Mouse (Mus musculus) urinary bladder, postnatal 14 days (tissue): ENCODE results near the gene Arhgef25.

Source experiments
- DNase-seq: peaks from one replicate; pipeline ENCODE4 v3.0.0; 2021; ENCODE audit warnings: low spot score

Arhgef25 gene

DNA sequence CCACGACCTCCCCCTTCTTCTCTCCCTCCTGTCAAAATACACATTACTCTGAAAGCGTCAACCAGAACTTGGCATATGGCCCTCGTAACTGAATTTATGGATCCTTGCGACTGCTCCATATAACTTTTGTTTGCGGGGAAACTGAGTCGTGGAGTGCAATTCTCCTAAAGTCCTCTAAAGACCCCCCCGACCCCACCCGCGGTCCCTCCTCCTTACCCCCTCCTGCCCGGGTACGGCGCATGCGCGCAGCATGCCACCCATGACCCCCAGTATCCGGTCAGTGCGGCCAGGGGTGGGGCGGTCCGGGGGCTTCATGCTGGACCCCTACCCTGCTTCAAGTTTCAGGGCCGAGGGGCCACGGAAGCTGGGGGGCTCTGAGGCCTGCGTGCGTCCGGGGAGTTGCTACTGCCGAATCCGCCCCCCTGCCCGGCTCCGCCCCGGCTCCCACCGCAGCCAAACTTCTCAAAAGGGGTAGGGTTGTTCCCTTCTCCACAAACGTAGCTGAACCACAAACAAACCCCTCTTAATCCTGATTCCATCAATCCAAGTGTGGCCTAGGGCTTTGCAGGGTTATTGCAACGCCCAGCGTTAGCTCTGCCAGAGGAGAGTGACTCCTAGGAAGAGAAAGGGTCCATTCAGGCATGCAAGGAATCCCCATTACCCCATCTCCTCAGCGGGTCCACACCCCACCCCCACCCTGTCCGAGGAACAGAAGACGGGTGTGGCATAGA lies at the start of gene Arhgef25:
Arhgef25 (minus strand) TSS at position 433 of the 731 bp plus-strand sequence.
- DNase-seq, result peak; percentile 71

DNA sequence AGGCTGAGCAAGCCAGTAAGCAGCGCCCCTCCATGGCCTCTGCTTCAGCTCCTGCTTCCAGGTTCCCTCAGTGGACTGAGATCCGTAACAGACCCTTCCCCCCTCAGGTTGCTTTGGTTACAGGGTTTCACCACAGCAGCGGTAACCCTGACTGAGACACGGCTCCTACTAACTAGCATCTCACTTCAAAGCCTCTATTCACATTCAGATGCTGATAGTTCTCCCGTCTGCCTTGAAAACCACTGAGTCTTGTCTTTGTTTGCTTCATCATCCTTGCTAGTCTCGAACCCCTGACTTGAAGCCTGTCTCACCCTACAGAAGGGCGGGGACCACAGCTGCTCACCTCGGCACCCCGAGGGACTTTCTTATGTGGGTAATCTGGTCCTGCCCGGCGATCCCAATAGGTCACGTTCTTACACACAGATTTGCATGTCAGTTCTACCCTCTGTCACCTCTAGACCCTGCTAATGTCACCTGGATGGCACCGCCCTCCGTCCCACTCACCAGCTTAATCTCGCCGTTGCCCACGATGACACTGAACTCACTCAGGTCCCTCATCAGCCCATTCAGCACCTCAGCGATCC lies 48.5 kb upstream of the Arhgef25 start:
- no peak for DNase-seq

DNA sequence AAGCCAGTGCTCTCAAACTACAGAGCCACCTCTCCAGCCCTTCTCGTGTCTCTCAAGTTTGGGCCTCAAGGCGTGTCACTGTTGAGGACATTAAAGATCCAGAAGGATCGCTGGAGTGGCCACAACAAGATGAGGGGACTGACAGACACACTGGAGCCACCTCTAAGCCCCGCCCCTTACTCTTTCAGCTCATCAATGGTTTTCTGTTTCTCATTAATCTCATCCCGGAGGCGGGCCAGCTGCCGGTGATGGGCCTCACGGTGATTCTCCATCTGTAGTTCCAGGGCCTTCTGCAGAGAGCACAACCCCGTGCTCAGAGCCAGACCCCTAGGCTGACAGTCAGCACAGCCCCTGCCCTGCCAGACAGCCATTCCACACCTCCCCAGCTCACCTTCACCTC lies 46.7 kb upstream of the Arhgef25 start:
- no peak for DNase-seq

DNA sequence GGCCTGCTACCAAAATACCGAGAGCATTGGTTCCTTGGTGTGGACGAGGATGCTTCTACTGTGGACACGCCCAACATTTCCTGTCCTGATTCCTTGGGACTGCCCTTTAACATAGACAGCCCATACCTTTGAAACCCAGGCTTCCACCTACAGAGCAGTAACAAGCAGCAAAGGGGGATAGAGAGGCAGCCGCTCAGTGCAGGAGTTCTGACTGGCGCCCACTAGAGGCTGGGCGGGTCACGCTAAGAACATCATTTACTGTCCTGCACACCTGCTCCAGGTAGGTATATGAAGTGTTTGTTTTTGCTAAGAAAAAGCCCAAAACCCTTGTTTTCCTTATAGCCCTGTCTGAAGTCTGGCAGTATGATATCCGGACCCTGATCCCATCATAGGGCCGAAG lies 43.3 kb upstream of the Arhgef25 start:
- no peak for DNase-seq

DNA sequence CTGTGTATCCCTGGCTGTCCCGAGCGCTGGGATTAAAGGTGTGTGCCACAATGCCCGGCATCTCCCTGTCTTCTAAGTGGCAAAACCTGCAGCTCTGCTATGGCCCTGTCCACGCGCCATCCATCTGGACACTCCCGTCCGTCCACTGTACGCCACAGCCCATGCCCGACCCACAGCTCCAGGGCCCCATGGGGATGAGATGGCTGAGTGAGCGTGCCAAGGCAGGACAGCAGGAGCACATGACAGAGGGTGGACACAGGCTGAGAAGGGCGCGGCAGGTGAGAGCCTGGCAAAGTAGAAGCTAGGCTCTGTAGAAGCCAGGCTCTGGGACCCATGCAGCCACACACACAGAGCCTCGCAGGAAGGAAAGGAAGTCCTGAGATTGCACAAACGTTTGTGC lies 41.9 kb upstream of the Arhgef25 start:
- no peak for DNase-seq

DNA sequence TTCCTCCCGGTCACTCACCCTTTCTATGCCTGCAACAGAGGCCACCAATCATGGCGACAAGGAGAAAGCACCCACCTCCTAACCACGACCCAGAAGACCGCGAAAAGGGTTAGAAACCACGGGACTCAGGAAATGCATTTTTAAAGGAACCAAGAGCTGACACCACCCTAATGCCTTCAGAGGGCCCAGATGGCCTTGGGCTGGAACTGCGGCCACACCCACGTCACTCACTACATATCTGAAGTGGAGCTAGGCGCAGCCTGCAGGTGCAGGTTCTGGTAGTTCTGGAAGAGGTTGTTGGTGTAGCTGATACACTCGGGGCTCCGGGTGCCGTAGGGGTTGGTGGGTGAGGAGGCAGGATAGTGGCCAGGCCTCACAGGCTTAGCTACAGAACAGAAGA lies 40.8 kb upstream of the Arhgef25 start:
- DNase-seq, result no peak

DNA sequence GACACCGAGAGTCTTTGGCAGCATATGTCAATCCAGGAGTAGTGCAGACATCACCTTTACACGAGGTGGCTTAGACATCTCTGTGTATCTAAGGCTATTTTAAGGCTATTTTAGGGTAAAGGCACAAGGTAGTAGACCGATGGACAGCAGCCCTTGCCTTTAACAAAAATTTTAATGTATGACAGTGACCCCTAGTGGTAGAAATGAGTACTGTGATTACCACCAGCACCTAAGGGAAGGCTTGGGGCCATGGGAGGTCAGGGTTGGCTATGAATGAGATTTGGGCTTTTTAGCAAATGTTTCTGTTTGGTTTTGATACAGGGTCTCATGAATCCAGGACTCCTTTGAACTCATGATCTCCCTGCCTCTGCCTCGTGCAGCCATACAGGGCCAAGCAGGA lies 39.0 kb upstream of the Arhgef25 start:
- DNase-seq, result peak; percentile 28

DNA sequence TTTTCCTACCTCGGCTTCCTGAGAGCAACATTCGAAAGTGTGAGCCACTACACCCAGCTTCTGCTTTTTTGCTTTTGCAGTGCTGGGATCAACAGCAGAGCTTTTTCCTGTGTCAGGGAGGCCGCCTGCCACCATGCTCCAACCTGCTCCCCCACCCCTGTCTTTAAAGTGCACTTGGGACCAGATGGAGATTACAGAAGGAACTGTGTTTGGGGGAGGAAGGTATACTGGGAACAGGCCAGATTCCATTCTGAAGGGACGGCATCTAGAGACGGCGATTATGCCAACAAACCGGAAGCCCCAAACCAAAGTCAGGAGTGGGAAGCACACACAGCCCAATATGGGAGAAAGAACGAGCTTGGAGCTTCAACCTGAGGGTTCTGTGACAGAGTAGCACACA lies 37.3 kb upstream of the Arhgef25 start:
- no peak for DNase-seq

DNA sequence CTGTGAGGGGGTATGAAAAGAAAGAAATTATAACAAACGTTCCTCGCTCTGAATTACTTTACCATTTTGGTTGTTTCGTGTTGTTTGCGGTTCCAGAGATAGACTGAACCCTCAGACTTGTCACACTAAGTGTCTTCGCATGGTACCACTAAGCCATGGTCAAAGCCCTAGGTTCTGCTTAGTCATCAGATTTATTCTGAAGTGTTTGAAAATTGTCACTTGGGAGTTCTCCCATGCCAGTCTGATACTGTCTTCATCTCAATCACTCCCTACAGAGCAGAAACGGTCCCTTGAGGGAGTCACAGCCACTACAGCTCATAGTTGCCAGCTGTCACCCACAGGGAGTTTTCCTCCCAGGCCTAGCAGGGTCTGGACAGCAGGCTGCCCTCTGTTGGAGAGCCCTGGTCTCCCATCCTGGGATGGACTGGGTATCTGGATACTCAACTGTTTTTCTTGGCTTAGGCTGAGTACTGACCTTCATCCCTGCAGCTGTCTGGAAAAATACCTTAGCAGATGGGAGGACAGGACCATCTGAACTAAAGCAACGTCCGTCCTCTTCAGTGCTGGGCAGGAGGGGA lies 36.5 kb upstream of the Arhgef25 start:
- DNase-seq, result no peak

DNA sequence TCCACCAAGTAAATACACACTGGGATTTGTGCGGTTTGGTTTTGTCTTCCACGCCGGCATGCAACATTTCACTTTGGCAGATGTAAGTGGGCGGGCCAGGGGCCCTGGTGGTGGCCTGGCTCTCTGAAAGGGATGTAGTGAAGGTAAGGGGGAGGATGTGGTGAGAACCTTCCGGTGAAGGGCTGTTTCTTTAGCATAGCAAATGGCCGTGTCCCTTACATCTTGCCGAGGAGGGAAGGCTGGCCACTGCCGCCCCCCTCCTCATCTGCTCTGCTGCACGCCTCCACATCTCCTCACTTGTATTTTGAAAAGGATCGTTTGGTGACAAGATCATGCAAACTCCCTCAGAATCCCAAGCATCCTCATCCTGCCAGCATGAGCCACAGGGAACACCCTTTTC lies 35.8 kb upstream of the Arhgef25 start:
- no peak for DNase-seq

DNA sequence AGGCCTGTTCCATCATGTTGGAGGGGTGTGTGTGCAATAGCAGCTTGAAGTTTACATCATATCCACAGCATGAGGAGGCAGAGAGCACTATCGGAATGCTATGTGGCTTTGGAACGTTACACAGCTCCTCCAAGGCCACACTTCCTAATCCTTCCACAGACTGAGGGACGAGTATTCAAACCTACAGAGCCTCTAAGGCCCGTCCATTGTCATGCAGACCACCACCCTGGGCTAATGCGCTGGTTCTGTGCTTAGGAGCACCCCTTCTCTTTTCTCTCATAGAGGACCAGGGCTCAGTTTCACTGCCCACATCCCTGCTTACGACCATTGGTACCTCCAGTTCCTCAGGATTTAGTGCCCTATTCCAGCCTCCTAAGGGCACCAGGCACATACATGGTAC lies 35.3 kb upstream of the Arhgef25 start:
- DNase-seq, result no peak

DNA sequence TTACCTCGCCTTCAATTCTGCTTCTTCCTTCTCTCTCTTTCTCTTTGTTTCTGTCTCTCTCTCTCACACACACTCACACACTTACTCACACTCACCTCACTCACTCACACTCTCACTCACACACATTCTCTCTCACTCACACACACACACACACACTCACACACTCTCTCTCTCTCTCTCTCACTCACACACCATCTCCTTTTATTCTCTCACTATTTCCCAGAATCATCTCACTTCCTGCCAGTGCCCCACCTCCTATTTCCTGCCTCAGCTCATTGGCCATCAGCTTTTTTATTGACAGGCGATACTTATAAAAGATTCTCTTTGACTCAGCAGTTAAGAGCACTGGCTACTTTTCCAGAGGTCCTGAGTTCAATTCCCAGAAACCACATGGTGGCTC lies 28.5 kb upstream of the Arhgef25 start:
- no peak for DNase-seq

DNA sequence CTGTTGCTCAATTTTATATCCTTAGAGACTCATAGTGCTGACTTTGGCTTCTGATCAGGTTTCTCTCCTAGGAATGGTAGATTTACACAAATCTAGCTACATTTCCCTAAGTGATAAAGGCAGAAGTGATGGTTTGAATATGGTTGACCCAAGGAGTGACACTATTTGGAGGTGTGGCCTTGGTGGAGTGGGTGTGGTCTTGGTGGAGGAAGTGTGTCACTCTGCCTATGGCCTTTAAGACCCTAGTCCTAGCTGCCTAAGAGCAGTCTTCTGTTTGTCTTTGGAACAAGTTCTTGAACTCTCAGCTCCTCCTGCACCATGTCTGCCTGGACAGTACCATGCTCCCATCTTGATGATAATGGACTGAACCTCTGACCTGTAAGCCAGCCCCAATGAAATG lies 27.3 kb upstream of the Arhgef25 start:
- DNase-seq, result no peak

DNA sequence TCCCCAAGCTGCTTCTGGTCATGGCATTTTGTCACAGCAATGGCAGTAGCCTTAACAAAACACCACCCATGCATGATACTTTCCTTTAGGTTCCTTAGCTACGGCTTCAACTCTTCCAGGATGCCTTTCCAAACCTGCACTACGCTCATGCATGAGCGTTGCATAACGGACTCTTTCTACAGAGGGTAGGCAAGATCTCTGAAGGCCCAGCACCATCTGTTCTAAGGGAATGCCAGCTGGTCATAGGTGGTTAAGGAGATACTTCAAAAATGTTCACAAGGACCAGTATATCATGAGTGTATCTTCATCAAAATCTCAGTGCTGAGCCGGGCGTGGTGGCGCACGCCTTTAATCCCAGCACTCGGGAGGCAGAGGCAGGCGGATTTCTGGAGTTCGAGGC lies 26.6 kb upstream of the Arhgef25 start:
- no peak for DNase-seq

DNA sequence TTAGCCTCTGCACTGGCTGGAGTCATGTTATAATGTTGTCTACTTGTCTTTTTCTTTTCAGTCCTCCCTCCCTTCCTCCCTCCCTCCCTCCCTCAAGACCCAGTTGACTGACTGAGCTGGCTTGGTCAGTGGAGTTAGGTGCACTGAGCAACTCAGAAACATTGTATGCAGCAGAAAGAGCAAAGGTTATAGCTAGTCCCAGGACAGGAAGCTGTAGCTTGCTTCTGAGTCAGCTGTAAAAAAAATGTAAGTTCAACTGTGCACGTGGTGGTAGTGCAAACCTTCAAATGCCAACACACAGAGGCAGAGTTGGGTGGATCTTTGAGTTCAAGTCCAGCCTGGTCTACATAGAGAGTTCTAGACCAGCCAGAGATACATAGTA lies 24.5 kb upstream of the Arhgef25 start:
- DNase-seq, result no peak

DNA sequence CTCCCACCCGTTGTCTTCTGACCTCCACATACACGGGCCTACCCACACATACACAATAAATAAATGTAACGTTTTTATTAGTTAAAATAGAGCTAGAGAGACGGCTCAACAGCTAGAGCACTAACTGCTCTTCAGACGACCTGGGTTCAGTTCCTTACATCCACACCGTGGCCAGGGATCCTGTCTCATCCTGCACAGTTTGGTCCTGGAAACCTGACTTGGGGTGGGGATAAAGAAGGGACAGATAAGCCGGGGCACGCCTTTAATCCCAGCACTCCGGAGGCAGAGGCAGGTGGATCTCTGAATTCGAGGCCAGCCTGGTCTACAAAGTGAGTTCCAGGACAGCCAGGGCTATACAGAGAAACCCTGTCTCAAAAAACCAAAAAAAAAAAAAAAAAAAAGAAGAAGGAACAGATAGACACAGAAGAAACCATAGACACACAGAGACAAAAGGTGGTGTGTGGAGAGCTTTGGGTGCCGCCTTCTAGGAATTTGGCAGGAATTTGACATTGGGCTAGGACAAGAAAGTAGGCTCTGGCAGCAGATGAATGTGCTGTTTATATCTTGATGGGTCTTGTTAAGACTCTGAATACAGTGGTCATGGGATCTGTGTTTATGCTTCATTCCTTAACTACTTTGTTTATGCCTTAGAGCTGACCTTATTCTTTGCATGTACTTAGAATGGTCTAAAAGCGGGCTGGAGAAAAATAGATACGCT lies 24.0 kb upstream of the Arhgef25 start:
- DNase-seq, result no peak

DNA sequence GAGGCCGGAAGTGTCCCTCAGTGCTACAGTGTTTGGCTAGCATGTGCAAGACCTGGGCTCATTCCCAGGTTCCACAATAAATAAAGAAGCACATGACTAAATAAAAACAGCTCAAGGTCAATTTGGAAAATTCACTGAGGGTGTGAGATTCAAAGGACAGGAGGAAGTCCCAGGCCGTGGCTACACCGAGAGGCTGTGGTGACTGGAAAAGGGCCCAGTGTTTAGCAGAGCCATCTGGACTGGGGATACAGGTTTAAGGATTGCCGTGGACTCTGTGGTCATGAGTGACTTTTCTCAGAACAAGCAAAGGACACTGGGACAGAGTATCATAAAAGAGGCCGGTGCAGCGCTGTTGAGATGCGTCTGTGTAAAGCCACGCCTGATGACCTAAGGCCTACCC lies 23.4 kb upstream of the Arhgef25 start:
- DNase-seq, result no peak

DNA sequence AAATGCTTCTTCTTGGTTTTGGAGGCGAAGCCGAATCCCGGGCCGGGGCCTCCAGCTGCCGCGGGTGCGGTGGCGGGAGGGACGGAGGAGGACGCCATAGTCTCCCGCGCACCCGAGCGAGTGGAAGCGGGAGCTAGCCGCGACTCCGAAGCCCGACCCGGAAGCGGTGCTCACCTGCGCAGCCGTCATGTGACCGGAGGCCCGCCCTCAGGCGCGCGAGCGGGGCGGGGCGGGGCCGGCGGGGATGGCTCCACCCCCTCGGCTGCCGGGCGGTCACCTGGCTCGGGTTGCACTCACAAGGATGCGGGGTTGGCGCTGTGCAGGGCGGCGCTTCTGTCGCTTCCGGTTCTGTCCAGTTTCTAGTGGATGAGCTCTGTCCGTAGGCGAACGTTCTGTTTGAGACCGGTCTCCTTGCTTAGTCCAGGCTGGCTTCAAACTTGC lies 21.6 kb upstream of the Arhgef25 start, which contains the start of gene Pip4k2c:
Pip4k2c (minus strand) TSS at position 172 of the 441 bp plus-strand sequence.
- DNase-seq, result peak; percentile 93

DNA sequence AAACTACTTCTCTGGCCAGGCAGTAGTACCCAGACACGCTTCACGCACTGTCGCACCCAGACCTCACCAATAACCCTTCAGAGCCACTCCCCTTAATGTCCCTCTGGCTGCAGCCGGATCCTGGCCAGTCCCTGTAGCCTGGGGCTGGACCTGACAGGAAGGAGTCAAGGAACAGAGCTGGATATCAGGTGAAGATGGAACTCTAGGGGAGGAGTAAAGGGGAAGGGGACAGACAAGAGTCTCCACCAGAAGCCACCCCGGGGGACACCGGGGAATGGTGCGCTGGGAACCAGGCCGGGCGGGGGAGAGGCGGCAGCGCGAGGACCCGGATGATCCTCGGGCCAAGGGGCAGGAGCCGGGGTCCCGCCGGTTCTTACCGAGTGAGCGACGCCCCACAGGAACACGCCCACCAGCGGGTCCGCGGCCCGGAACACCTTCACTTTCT lies 21.1 kb upstream of the Arhgef25 start:
- peak; percentile 29 for DNase-seq

DNA sequence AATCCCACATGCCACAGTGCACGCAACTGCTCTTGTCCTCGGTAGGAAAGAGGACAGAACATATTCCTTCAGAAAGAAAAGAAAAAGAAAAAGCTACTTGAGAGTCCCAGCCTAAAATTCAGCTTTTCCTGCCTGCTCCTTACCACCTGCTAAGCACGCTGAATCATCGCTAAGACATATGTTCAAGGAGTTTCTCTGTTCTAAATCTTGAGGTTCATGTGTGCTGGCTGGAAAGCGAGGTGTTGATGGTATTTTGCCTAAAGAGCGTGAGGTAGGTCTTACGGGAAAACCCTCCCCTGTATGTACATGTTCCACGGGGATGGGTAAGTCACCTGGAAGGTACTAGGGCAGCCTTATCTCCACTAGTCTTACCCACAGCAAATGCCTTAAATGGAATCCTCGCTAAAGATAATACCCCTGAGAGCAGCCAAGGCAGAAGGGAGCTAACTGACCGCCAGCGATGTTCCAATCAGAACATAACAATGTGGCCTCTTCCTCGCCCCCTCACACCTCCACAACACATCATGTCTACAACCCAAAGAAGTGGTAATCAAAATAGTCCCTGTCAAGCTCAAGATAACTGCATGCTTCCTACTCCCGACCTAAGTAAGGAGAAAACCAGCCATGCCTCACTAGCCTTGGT lies 20.2 kb upstream of the Arhgef25 start:
- DNase-seq, result no peak

DNA sequence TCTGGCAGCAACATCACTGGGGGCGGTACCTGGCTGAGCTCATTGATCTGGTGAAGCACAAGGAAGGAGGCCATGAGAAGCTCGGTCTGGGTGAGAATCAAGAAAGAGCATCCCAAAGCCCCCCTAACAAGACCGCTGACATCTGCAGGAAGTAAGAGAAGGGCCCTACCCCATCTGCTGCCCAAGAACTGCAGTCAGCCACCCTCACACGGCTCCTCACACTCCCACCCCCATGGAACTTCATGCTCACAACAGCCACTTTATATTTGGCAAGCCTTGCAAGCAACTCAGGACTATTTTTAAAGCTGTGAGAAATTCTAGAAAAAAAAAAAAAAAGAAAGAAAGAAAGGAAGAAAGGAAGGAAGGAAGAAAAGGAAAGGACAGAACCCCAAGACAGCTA lies 19.0 kb upstream of the Arhgef25 start:
- no peak for DNase-seq

DNA sequence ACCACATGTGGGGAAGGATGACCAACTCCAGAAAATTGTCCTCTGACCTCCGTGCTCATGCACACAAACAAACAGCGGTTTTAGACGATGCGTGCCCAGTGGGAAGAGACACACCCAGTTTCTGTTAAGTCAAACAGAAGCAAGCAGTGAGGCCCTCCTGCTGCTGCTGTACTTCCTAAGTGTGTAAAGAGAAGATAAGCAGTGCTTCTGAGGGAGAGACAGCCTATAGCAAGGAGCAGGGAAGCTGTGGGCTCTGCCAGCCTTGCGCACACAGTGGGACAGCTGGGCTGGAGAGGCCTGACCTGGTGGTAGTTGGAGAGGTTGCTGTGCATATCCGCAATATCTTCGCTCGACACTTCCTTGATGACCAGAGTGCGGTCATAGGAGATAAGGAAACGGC lies 15.5 kb upstream of the Arhgef25 start:
- no peak for DNase-seq
